Mouse (Mus musculus): ENCODE results near the gene Gramd1c.

The Gramd1c gene

GRCm38 (mm10) chr16:44063025-44063894 lies at the start of gene Gramd1c:
Gene Gramd1c, minus strand, starts transcription at chr16:44063345.
- DNase-seq (ENCODE audit: low read depth, low spot score): peak; percentile 71

GRCm38 (mm10) chr16:44109002-44109401 lies 45.9 kb upstream of the Gramd1c start:
- DNase-seq (ENCODE audit: low read depth, low spot score): no peak

GRCm38 (mm10) chr16:44105211-44105610 lies 42.1 kb upstream of the Gramd1c start:
- no peak for DNase-seq (ENCODE audit: low read depth, low spot score)

DNA sequence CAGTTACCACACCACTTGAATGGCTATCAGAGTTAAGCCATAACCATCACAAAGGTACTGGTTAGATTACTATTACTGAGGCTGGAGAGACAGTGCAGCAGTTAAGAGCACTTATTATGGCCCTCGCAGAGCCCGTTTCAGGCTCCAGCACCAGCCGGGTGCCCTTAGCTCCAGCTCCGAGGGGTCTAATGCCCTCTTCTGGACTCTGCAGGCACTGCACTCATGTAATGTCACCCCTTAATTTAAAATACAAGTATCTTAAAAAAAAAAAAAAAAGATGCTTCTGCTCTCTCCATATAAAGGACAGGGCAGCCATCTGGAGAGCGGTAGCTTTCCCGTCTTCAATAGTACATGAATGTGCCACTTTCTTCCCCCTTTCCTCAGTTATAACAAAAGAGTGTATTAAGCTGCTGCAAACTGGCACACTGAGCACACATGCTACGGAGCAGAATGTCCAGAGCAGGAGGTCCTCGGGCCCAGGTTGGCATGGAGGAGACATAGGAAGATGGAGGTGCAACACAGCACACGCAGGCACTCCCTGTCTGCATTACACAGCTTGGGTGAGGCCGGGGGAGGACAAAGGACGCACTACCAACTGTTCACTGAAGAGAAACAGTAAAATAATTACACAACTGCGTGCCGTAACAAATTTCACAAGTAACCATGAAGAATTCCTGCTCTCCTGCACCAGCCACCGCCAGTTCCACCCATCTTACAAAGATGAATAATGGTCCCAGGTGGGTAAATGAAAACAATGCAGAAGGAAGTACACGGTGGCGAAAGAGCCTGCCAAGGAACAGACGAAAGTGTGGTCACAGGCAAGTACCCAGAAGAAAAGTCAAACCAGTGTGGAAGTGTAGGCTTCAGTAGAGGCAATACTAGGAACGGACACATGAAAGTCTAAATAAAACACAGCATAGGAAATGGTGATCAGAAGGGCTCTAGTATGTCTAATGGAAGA lies 40.9 kb upstream of the Gramd1c start:
- DNase-seq (ENCODE audit: low read depth, low spot score): no peak

GRCm38 (mm10) chr16:44102925-44103324 lies 39.8 kb upstream of the Gramd1c start:
- no peak for DNase-seq (ENCODE audit: low read depth, low spot score)

DNA sequence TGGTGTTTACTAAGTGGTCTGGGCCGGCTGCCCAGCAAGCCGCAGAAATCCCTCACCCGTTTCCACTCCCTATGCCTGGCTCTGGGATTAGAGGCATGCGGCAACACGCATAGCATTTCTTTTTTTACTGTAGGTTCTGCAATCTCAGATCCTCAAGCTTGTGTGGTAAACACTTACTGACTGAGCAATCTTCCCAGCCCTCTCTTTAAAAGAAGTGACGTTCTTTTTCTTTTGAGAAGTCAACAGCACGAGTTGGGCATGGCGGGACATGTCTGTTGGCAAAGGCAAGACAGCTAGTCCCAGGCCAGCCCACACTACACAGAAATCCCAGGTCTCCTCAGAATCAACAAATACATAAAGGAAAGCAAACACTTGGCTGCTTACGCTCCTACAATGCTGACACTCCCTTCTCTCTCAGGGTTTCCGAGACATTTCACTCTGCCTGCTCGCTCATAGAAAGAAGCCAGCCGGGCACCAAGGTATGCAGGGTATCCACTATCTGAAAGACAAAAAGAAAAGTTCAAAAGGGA lies 38.1 kb upstream of the Gramd1c start:
- DNase-seq (ENCODE audit: low read depth, low spot score): no peak

DNA sequence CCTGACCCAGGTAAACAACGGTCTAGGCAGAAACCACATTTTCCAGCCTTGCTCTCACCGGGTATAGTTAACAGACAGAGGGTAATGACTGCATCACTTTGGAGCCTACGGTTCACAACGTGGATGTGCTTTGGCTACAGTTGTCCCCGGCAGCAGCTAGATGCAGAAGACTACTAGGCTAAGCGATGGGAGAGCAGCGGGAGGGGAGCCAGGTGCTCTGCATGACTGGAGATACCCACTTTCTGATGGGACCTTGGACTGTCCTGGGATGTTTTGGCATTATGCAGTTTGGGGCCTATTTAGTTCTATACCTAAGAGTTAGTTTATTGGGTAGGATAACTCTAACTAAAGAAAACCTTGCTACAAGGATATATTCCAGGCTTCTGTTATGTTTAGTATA lies 36.2 kb upstream of the Gramd1c start:
- DNase-seq (ENCODE audit: low read depth, low spot score): no peak

DNA sequence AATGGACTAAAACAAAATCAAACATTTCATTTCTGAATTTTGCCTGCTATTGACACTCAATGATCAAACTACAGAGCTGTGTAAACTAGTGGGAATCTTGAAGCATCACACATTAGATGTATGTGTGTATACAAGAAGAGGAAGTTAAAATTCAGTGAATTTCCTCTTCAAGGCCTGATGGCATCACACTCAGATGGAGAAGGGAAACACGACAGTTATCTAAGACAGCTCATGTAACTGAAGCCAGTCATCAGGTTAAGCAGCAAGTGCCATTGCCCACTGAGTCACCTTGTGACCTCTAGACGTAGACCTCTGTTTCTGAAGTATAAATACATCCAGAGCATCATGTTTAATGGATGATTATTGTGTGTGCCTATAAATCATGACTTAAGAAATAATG lies 24.5 kb upstream of the Gramd1c start:
- DNase-seq (ENCODE audit: low read depth, low spot score): no peak

DNA sequence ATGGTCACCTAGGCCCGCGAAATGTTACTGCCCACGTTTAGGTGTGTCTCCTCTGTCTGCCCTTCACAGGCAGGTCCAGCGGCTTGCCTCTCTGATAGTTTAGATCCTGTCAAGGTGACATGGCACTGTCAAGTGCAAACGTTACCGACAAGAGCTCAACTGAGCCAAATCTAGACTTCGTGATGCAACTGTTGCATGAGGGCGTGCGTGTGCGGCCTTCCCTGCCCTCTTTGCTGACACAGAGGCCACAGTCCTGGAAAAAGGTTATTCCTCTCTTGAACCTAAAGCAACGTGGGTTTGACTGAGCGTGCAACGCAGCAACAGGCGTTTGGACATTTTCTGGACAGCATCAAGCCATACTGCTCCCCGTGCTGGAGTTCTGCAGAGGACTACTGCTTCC lies 1.8 kb downstream of the Gramd1c start:
- no peak for DNase-seq (ENCODE audit: low read depth, low spot score)

DNA sequence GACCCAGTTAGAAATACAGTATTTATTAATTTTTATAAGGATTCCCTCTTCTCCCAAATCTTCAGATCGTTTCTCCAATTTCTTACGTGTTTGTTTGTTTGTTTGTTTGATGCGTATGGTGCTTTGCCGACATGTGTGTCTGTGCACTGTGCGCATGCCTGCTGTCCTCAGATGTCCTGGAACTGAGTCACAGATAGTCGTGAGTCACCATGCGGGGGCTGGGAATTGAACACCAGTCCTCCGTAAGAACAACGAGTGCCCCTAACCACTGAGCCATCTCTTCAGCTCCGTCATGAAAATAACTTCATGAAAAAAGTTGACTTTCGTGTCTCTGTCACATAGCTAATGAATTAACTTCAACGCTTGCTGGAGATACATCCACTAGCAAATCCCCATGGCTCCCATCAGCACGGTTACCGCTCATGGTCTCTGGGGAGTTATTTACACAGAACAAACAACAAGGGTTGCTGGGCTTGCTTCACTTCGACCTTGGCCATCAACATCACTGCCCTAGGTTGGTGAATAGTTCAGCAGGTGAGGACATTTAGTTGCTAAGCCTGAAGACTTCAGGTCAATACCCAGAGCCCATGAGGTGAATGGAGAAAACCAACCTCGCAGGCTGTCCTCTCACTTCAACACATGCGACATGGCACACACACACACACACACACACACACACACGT lies 2.4 kb downstream of the Gramd1c start:
- DNase-seq (ENCODE audit: low read depth, low spot score): no peak

- peak; percentile 79 for DNase-seq (ENCODE audit: low read depth, low spot score)
Measured at GRCm38 (mm10) chr16:44058745-44059144, 4.4 kb downstream of the Gramd1c start.

DNA sequence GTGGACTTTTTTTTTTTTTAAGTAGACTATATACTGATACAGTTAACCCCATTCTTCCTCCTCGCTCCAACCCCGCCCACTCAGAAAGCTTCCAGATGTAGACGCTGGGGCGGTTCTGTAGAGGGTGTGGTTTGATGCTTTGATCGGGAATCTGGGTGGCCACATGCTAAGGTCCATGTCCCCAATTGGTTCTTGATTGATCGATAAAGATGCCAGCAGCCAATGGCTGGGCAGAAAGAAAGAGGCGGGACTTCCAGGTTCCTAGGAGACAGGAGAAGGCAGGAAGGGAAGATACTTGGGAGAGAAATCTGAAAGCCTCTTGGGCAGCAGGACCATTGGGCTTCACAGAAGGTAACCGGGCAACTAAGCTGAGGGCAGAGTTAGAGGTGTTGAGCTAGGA lies 7.4 kb downstream of the Gramd1c start:
- no peak for DNase-seq (ENCODE audit: low read depth, low spot score)

DNA sequence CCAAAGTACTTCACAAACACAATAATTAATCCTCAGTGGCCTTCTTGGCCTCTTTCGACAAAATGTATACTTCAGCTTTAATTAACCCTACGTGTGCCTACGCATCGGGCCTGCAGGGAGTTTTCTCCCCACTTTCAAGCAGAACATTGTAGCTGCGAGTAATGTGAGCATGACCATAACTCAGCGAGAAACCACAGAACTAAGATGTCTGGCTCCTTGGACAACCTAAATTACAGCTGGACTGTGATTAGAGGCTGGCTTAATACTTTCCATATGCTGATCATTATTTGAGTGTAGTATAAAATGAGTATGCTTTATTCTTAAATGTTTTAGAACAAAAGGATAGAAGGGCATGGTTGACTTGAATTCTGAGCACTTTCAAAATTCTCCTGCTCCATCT lies 9.9 kb downstream of the Gramd1c start:
- DNase-seq (ENCODE audit: low read depth, low spot score): no peak

DNA sequence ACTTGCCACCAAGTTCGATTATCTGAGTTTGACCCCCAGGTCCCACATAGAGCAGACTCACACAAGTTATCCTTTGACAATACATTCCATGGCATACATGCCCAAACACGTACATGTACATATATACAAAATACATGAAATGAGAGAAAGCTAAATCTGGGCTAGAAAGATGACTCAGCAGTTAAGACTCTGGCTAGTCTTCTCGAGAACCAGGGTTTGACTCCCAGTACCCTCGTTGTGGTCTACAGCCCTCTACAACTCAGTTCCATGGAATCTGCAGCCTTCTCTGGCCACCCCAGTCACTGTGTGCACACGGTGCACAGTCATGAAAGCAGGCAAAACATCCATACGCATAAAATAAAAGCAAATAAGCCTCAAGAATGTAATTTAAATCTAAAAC lies 10.8 kb downstream of the Gramd1c start:
- peak; percentile 61 for DNase-seq (ENCODE audit: low read depth, low spot score)

GRCm38 (mm10) chr16:44050139-44050538 lies 13.0 kb downstream of the Gramd1c start:
- DNase-seq (ENCODE audit: low read depth, low spot score): no peak

GRCm38 (mm10) chr16:44039112-44039511 lies 24.0 kb downstream of the Gramd1c start:
- no peak for DNase-seq (ENCODE audit: low read depth, low spot score)

DNA sequence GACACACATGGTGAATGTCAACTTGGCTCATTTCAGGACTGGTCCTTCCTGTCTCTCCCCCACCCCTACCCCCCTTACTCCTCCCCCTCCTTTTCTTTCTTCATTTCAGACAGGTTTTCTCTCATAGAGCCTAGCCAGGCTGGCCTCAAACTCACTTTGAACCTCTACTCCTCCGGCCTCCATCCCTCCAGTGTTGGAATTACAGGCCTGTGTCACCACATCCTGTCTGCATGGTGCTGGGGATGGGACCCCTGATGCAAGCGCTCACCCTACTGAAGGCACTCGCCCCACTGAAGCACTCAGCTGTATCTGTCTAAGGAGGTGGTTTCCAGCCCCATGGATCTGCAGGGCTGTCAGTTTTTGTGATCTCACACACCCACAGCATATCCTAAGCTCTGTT lies 27.9 kb downstream of the Gramd1c start:
- DNase-seq (ENCODE audit: low read depth, low spot score): no peak

DNA sequence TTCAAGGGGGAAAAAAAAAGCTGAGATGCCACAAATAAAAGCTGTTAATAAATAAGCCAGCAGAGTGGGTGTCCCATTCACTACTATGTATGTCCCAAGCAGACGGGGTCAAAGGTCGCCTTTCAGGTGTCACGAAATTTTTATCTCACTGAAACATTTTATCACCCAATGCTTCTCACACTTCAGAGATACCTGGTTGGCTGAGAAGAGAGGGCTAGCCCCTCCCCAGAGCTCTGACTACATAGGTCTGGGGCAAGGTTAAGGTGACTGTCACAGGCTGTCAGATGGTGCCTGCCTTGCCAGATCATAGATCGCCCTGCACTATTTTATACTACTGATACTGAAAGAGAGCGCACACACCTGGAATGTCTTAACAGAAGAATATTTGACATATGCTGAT lies 29.8 kb downstream of the Gramd1c start:
- DNase-seq (ENCODE audit: low read depth, low spot score): no peak

- no peak for DNase-seq (ENCODE audit: low read depth, low spot score)
Measured at GRCm38 (mm10) chr16:44029273-44029672, 33.9 kb downstream of the Gramd1c start.

- no peak for DNase-seq (ENCODE audit: low read depth, low spot score)
Measured at GRCm38 (mm10) chr16:44026822-44027221, 36.3 kb downstream of the Gramd1c start.

DNA sequence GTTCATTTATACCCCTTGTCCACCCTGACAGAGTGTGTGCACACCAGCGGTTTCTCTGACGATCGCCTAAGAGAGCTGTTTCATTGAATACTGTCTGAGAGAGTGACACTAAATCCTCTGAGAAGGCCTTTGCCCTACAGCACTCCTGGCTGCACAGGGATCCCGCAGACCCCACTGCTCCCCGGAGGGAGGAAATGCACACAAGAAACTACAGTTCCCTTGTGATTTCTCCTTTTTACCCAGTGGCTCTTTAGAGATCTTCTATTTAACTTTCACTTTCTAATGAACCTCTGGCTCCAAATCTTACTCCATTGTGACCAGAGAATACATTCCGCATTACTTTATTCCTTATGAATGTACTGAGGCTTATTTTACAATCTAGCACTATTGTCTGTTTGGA lies 36.9 kb downstream of the Gramd1c start:
- no peak for DNase-seq (ENCODE audit: low read depth, low spot score)

Data from 3T3-L1 (cell line).